Mouse (Mus musculus): Measurements from ENCODE around the gene Ifna1. TPM values are rescaled to one million over a fixed set of nuclear protein-coding genes. Genes with fewer than 3 reads are reported as not detected.
A peak's percentile ranks its signal among the peaks of the same experiment; 100 is the strongest.

Ifna1 gene
- total and polyA plus RNA-seq, 3 experiments: not detected

- DNase-seq (ENCODE audit: extremely low read depth): peak; percentile 83
- Histone ChIP-seq H3K79me2 (replicated peaks; ENCODE audit: control insufficient read depth, extremely low read depth, insufficient read depth, poor library complexity, severe bottlenecking) (no peaks in the 10 kb centered on the region), H3K4me1 (ENCODE audit: control insufficient read depth in 1 of 2, insufficient read depth in 2 of 2) (peaks cover 0 to 31% of the 10 kb centered on the region in 2 experiments; a peak in 2 of 4 replicates), H3K27ac (ENCODE audit: insufficient read depth, low read depth) (no peak overlapping the region), H3K27me3 (replicated peaks) (peaks cover 52% of the 10 kb centered on the region), H3K9me3 (replicated peaks; ENCODE audit: low read length) (no peaks in the 10 kb centered on the region), H3K4me3 (replicated peaks in 1 of 3; ENCODE audit: low read depth in 2 of 3, low read length in 2 of 3, poor library complexity in 1 of 3) (peak overlapping the region; percentile 10 to 41 (median 41)), H3K4me2 (ENCODE audit: insufficient read depth, low read depth, poor library complexity, severe bottlenecking) (peak overlapping the region; percentile 88), H3K9ac (ENCODE audit: insufficient read depth, low read depth) (peak overlapping the region; percentile 43), H3K36me3 (replicated peaks in 1 of 2; ENCODE audit: control insufficient read depth in 1 of 2, insufficient read depth in 1 of 2, low read length in 1 of 2) (no peaks in the 10 kb centered on the region)
- TF ChIP-seq CHD2 (IDR thresholded peaks at IDR 0.05; ENCODE audit: low read length) (peak; percentile 65), PAX5 (IDR thresholded peaks at IDR 0.05; ENCODE audit: low read length) (no peak), TCF12 (IDR thresholded peaks at IDR 0.05; ENCODE audit: low read depth, low read length) (peak; percentile 82), E2F4 (IDR thresholded peaks at IDR 0.05; ENCODE audit: insufficient replicate concordance, low read depth, low read length) (peak; percentile 76; the same call in 1 of the 2 replicates), BHLHE40 (IDR thresholded peaks at IDR 0.05; ENCODE audit: low read depth, low read length) (peak; percentile 83), USF2 (conservative IDR thresholded peaks at IDR 0.05; ENCODE audit: low read depth, low read length) (no peak), MAZ (IDR thresholded peaks at IDR 0.05; ENCODE audit: low read depth, low read length) (peak; percentile 61; the same call in 1 of the 2 replicates), EP300 (IDR thresholded peaks at IDR 0.05; ENCODE audit: low read length) (peak; percentile 95), NRF1 (IDR thresholded peaks at IDR 0.05; ENCODE audit: low read depth, low read length) (no peak), RCOR1 (conservative IDR thresholded peaks at IDR 0.05; ENCODE audit: low read depth, low read length) (peak; percentile 91), NELFE (IDR thresholded peaks at IDR 0.05; ENCODE audit: low read depth, low read length) (no peak), SIN3A (IDR thresholded peaks at IDR 0.05; ENCODE audit: low read length) (no peak), ZMIZ1 (IDR thresholded peaks at IDR 0.05; ENCODE audit: low read depth, low read length) (no peak), HCFC1 (IDR thresholded peaks at IDR 0.05; ENCODE audit: low read depth, low read length) (peak; percentile 39; the same call in 1 of the 2 replicates), ZNF384 (IDR thresholded peaks at IDR 0.05; ENCODE audit: low read depth, low read length) (peak; percentile 35), MAX (IDR thresholded peaks at IDR 0.05; ENCODE audit: low read length) (peak; percentile 85), MYC (IDR thresholded peaks at IDR 0.05; ENCODE audit: low read depth, low read length) (peak; percentile 62; the same call in 1 of the 2 replicates), POLR2A (IDR thresholded peaks at IDR 0.05; ENCODE audit: low read depth, low read length) (no peak), MXI1 (IDR thresholded peaks at IDR 0.05; ENCODE audit: low read depth, low read length) (no peak), IRF4 (IDR thresholded peaks at IDR 0.05; ENCODE audit: low read depth, low read length) (peak; percentile 96), MEF2A (IDR thresholded peaks at IDR 0.05; ENCODE audit: borderline replicate concordance, low read depth, low read length) (peak; percentile 83), USF1 (IDR thresholded peaks at IDR 0.05; ENCODE audit: low read depth, low read length) (no peak), ELF1 (IDR thresholded peaks at IDR 0.05; ENCODE audit: low read depth, low read length) (peak; percentile 25; the same call in 1 of the 2 replicates), ETS1 (conservative IDR thresholded peaks at IDR 0.05; ENCODE audit: low read depth, low read length) (peak; percentile 77), MAFK (IDR thresholded peaks at IDR 0.05; ENCODE audit: insufficient replicate concordance, low read length) (peak; percentile 91), JUN (IDR thresholded peaks at IDR 0.05; ENCODE audit: insufficient read depth, low read depth, low read length) (no peak), CHD1 (IDR thresholded peaks at IDR 0.05; ENCODE audit: low read depth, low read length) (peak; percentile 73; the same call in 1 of the 2 replicates), JUND (conservative IDR thresholded peaks at IDR 0.05; ENCODE audit: low read depth, low read length) (peak; percentile 69), SMC3 (IDR thresholded peaks at IDR 0.05; ENCODE audit: low read depth, low read length) (no peak)
- in situ Hi-C loops (cut with MboI; ENCODE audit: low pct_ligation_motif_present, low pct_unique_long_range_greater_than_20kb, low sequenced_read_pairs) (no loop called here), dilution Hi-C loops (cut with MboI; ENCODE audit: extremely low pct_ligation_motif_present, extremely low pct_unique_long_range_greater_than_20kb, low sequenced_read_pairs) (no loop called here)
These were observed 14.7 kb downstream of the Ifna1 start for GRCm38 (mm10) chr4:88864599-88864998.

All from CH12.LX (cell line).